Mouse (Mus musculus) liver, embryonic 11.5 days (tissue): ENCODE measurements around the gene Galnt10. TPM values are rescaled to one million over a fixed set of nuclear protein-coding genes. Genes with fewer than 3 reads are reported as not detected.
A peak's percentile ranks its signal among the peaks of the same experiment; 100 is the strongest.

ENCODE experiments used
- ATAC-seq: fragments of 200-750 bp; cut with Nextera tagmentation; replicated peaks from 2 replicates; pipeline ENCODE4 v1.8.0; 2017; ENCODE audit warnings: moderate number of reproducible peaks, mild to moderate bottlenecking, moderate TSS enrichment, moderate library complexity; ENCODE audit not compliant: low FRiP score
- DNase-seq: peaks from one replicate; pipeline ENCODE4 v3.0.0-alpha.2; 2017; ENCODE audit warnings: low spot score
- H3K27ac ChIP-seq: fragments of 300-500 bp; sonication (generic); 2 replicates; pipeline ENCODE4 v1.5.1; 2014; ENCODE audit warnings: mild to moderate bottlenecking, low read depth, low read length, control low read depth
- H3K27me3 ChIP-seq: fragments of 300-500 bp; sonication (generic); replicated peaks from 2 replicates; pipeline ENCODE4 v1.6.1; 2014; ENCODE audit warnings: low read length, mixed read lengths; ENCODE audit not compliant: control insufficient read depth, insufficient read depth
- H3K36me3 ChIP-seq: fragments of 300-500 bp; sonication (generic); 2 replicates; pipeline ENCODE4 v1.6.1; 2014; ENCODE audit warnings: mild to moderate bottlenecking, low read length, moderate library complexity, mixed read lengths; ENCODE audit not compliant: control insufficient read depth, insufficient read depth
- H3K4me1 ChIP-seq: fragments of 300-500 bp; sonication (generic); replicated peaks from 2 replicates; pipeline ENCODE4 v1.6.1; 2014; ENCODE audit warnings: low read length, mixed read lengths; ENCODE audit not compliant: control insufficient read depth, insufficient read depth
- H3K4me2 ChIP-seq: fragments of 300-500 bp; sonication (generic); 2 replicates; pipeline ENCODE4 v1.6.1; 2014; ENCODE audit warnings: mild to moderate bottlenecking, control low read depth, moderate library complexity
- H3K4me3 ChIP-seq: fragments of 300-500 bp; sonication (generic); 2 replicates; pipeline ENCODE4 v1.5.1; 2014; ENCODE audit warnings: low read depth, low read length, control low read depth
- H3K9ac ChIP-seq: fragments of 300-500 bp; sonication (generic); 2 replicates; pipeline ENCODE4 v1.6.1; 2014; ENCODE audit warnings: low read depth, low read length, control low read depth
- H3K9me3 ChIP-seq: fragments of 300-500 bp; sonication (generic); 2 replicates; pipeline ENCODE4 v1.6.1; 2016; ENCODE audit warnings: low read length, inconsistent platforms, mixed read lengths; ENCODE audit not compliant: control insufficient read depth
- WGBS: fragments of 180-500 bp; shearing (Covaris S2); extraction: QIAGEN DNeasy Blood & Tissue Kit; methylation state at CpG from one replicate; pipeline ENCODE4 v1.1.7; 2014; 5-methylcytosine and 5-hydroxymethylcytosine counted together
- polyA plus RNA-seq: library from polyadenylated mRNA; unstranded; fragments of >200 nt; fragmentation: Nextera tagmentation; extraction: Ambion mirVana; gene quantifications from 2 replicates; pipeline ENCODE4 v1.2.1, GENCODE M21; 2014

Galnt10 gene
- polyA plus RNA-seq, 1 experiment from 2014 or later: 17.5 TPM

DNA sequence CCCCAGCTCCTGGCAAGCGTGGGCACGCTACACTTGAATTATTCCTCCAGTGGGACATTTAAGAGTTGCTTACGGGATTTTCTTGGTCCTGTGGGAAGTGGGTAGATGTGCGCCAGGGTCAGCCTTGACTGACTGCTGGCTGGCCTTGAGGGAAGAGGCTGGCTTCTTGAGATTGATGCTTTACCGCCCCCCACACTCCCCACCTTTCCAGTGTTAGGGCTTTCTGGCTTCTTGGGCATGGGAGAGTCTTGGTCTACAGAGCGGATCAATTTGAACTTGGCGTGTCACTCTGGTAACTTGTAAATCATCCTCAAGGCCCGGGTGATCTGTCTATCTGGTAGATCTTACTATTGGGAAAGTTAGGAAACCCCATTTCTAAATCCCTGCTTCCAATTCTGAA, 1.7 kb downstream of the Galnt10 start:
- no peak for ATAC-seq
- H3K9ac ChIP-seq: no peak overlapping the region; the same call in 1 of the 2 replicates
- WGBS: 84% methylated on average over 8 of the region's 8 CpGs
- H3K9me3 ChIP-seq: no peaks in the 10 kb centered on the region
- H3K36me3 ChIP-seq: no peaks in the 10 kb centered on the region
- peaks cover 40% of the 10 kb centered on the region for H3K4me1 ChIP-seq
- DNase-seq: no peak
- H3K4me3 ChIP-seq: peak overlapping the region; percentile 84; the same call in 1 of the 2 replicates
- peaks cover 4% of the 10 kb centered on the region; the same call in 1 of the 2 replicates for H3K27me3 ChIP-seq
- peak overlapping the region; percentile 84 for H3K4me2 ChIP-seq
- no peak overlapping the region for H3K27ac ChIP-seq

DNA sequence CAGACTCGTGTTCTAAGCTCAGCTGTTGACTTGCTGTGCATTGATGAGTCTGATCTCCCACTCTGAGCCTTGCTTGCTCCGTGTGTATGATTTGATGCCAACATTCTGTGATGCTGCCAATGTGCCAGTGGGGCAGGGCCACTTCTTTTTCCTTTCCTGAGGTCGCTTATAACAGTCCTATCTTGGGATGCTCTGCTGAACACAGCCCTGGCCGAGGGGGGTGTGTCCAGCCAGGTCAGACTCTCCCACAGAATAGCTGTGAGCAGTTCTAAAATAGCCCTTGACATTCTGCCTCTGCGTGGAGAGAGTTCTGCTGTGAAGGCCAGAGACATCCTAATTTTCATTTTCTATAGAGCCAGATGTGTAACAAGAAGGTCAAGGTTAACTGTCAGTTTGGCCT, 2.2 kb downstream of the Galnt10 start:
- WGBS: 70% methylated on average over 5 of the region's 5 CpGs
- H3K4me1 ChIP-seq: peaks cover 45% of the 10 kb centered on the region
- H3K4me2 ChIP-seq: peak overlapping the region; percentile 84
- DNase-seq: no peak
- H3K36me3 ChIP-seq: no peaks in the 10 kb centered on the region
- no peak overlapping the region for H3K27ac ChIP-seq
- no peaks in the 10 kb centered on the region for H3K9me3 ChIP-seq
- H3K9ac ChIP-seq: no peak overlapping the region
- no peak for ATAC-seq
- no peak overlapping the region for H3K4me3 ChIP-seq
- H3K27me3 ChIP-seq: peaks cover 4% of the 10 kb centered on the region; the same call in 1 of the 2 replicates

GRCm38 (mm10) chr11:57648196-57648800, 3.1 kb downstream of the Galnt10 start:
- Histone ChIP-seq H3K9me3 (no peaks in the 10 kb centered on the region), H3K4me2 (no peak overlapping the region; the same call in 1 of the 2 replicates), H3K36me3 (no peaks in the 10 kb centered on the region), H3K4me3 (no peak overlapping the region), H3K4me1 (peaks cover 54% of the 10 kb centered on the region), H3K9ac (no peak overlapping the region), H3K27ac (no peak overlapping the region; the same call in 1 of the 2 replicates), H3K27me3 (peaks cover 4% of the 10 kb centered on the region; the same call in 1 of the 2 replicates)
- 90% methylated on average over 11 of the region's 11 CpGs for WGBS
- DNase-seq: no peak
- ATAC-seq: no peak

- DNase-seq (no peak), ATAC-seq (no peak)
- no peaks in the 10 kb centered on the region for H3K36me3 ChIP-seq
- no peak overlapping the region for H3K4me3 ChIP-seq
- H3K9ac ChIP-seq: no peak overlapping the region
- peaks cover 64% of the 10 kb centered on the region for H3K4me1 ChIP-seq
- no peak overlapping the region for H3K27ac ChIP-seq
- peak overlapping the region; percentile 35 for H3K4me2 ChIP-seq
- 43% methylated on average over 4 of the region's 4 CpGs for WGBS
- peaks cover 4% of the 10 kb centered on the region; the same call in 1 of the 2 replicates for H3K27me3 ChIP-seq
- no peaks in the 10 kb centered on the region for H3K9me3 ChIP-seq
These were observed 4.0 kb downstream of the Galnt10 start for GRCm38 (mm10) chr11:57649269-57649668.

DNA sequence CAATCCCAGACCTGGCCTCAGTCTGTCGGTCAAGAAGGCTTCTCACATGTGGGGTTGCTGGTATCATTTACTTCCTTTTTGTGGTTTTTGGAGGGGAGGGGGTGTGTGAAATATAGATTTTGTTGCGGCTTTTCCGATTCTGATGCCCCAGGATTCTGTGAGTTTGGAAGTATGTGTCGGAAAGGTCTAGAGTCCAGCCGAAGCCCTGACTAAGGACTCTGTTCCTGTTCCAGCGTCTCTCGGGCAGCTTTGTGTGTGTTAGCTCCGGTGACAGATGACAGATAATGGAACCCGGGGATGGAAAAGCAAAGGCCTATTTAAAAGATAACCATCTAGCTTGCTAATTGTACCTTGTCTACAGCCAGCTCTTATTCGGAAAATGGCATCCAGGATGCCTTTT, 4.4 kb downstream of the Galnt10 start:
- Histone ChIP-seq H3K4me1 (peaks cover 67% of the 10 kb centered on the region), H3K27ac (no peak overlapping the region), H3K36me3 (no peaks in the 10 kb centered on the region), H3K9ac (peak overlapping the region; percentile 8; the same call in 1 of the 2 replicates), H3K27me3 (peaks cover 4% of the 10 kb centered on the region; the same call in 1 of the 2 replicates), H3K9me3 (no peaks in the 10 kb centered on the region), H3K4me3 (no peak overlapping the region), H3K4me2 (peak overlapping the region; percentile 35)
- DNase-seq (no peak), ATAC-seq (no peak)
- 36% methylated on average over 10 of the region's 10 CpGs for WGBS

GRCm38 (mm10) chr11:57650867-57651266, 5.6 kb downstream of the Galnt10 start:
- Histone ChIP-seq H3K4me3 (no peak overlapping the region; the same call in 1 of the 2 replicates), H3K27me3 (peaks cover 4% of the 10 kb centered on the region; the same call in 1 of the 2 replicates), H3K9ac (peak overlapping the region; percentile 46), H3K27ac (peak overlapping the region; percentile 80), H3K36me3 (no peaks in the 10 kb centered on the region), H3K4me1 (peaks cover 73% of the 10 kb centered on the region), H3K9me3 (no peaks in the 10 kb centered on the region), H3K4me2 (peak overlapping the region; percentile 56)
- ATAC-seq (no peak), DNase-seq (no peak)
- WGBS: 58% methylated on average over 2 of the region's 2 CpGs

- Histone ChIP-seq H3K4me2 (peak overlapping the region; percentile 56), H3K4me1 (peaks cover 77% of the 10 kb centered on the region), H3K27ac (peak overlapping the region; percentile 80), H3K9ac (peak overlapping the region; percentile 46), H3K4me3 (no peak overlapping the region; the same call in 1 of the 2 replicates), H3K9me3 (no peaks in the 10 kb centered on the region), H3K36me3 (no peaks in the 10 kb centered on the region), H3K27me3 (peaks cover 4% of the 10 kb centered on the region; the same call in 1 of the 2 replicates)
- 25% methylated on average over 15 of the region's 15 CpGs for WGBS
- DNase-seq (peak; percentile 66), ATAC-seq (peak; percentile 76)
These were observed 6.1 kb downstream of the Galnt10 start for GRCm38 (mm10) chr11:57651281-57651810.

- Histone ChIP-seq H3K27me3 (no peaks in the 10 kb centered on the region), H3K36me3 (no peaks in the 10 kb centered on the region), H3K4me3 (no peak overlapping the region), H3K4me2 (peak overlapping the region; percentile 56), H3K27ac (peak overlapping the region; percentile 80), H3K9me3 (no peaks in the 10 kb centered on the region), H3K4me1 (peaks cover 79% of the 10 kb centered on the region), H3K9ac (peak overlapping the region; percentile 46; the same call in 1 of the 2 replicates)
- WGBS: 78% methylated on average over 23 of the region's 23 CpGs
- ATAC-seq (no peak), DNase-seq (no peak)
These were observed 7.1 kb downstream of the Galnt10 start for GRCm38 (mm10) chr11:57652206-57652922.
